Mouse (Mus musculus) brain, embryonic 14.5 days (tissue): Measurements from ENCODE around the gene Ephb4.

Experiments
- CTCF ChIP-seq: fragments of 200-500 bp; IDR thresholded peaks from 2 replicates; pipeline ENCODE4 v1.5.1; 2012; ENCODE audit warnings: inconsistent platforms, mild to moderate bottlenecking, moderate library complexity, borderline replicate concordance; ENCODE audit not compliant: insufficient read depth, insufficient read length; ENCODE audit errors: extremely low read depth
- POLR2A ChIP-seq: fragments of 200-500 bp; IDR thresholded peaks from 2 replicates; pipeline ENCODE4 v1.6.1; 2012; ENCODE audit warnings: mild to moderate bottlenecking, inconsistent platforms, borderline replicate concordance; ENCODE audit not compliant: poor library complexity, insufficient read depth, insufficient read length, severe bottlenecking; ENCODE audit errors: extremely low read depth

- TF ChIP-seq POLR2A: no peak
- no peak for TF ChIP-seq CTCF
Observed at GRCm38 (mm10) chr5:137352011-137352975, 2.4 kb downstream of the Ephb4 start.
